Mouse (Mus musculus) heart, embryonic 15.5 days (tissue): ENCODE results near the gene Filip1l. TPM values are rescaled to one million over a fixed set of nuclear protein-coding genes. Genes with fewer than 3 reads are reported as not detected.

Source experiments
- ATAC-seq: fragments of 200-750 bp; cut with Nextera tagmentation; replicated peaks from 2 replicates; pipeline ENCODE4 v1.8.0; 2017; ENCODE audit warnings: low read depth, moderate TSS enrichment; ENCODE audit not compliant: insufficient number of reproducible peaks, insufficient read depth, low FRiP score
- H3K27ac ChIP-seq: fragments of 300-500 bp; sonication (generic); 2 replicates; pipeline ENCODE4 v1.5.1; 2015; ENCODE audit warnings: mild to moderate bottlenecking, inconsistent platforms
- H3K27me3 ChIP-seq: fragments of 300-500 bp; sonication (generic); 2 replicates; pipeline ENCODE4 v1.6.1; 2015; ENCODE audit warnings: inconsistent platforms
- H3K36me3 ChIP-seq: fragments of 300-500 bp; sonication (generic); 2 replicates; pipeline ENCODE4 v1.6.1; 2015; ENCODE audit warnings: mild to moderate bottlenecking, inconsistent platforms
- H3K4me1 ChIP-seq: fragments of 300-500 bp; sonication (generic); replicated peaks from 2 replicates; pipeline ENCODE4 v1.6.1; 2015; ENCODE audit warnings: inconsistent platforms
- H3K4me2 ChIP-seq: fragments of 300-500 bp; sonication (generic); 2 replicates; pipeline ENCODE4 v1.6.1; 2015; ENCODE audit warnings: inconsistent platforms, mild to moderate bottlenecking, moderate library complexity
- H3K4me3 ChIP-seq: fragments of 300-500 bp; sonication (generic); 2 replicates; pipeline ENCODE4 v1.5.1; 2015; ENCODE audit warnings: mild to moderate bottlenecking, inconsistent platforms
- H3K9ac ChIP-seq: fragments of 300-500 bp; sonication (generic); 2 replicates; pipeline ENCODE4 v1.6.1; 2015; ENCODE audit warnings: mild to moderate bottlenecking, inconsistent platforms
- H3K9me3 ChIP-seq: fragments of 300-500 bp; sonication (generic); replicated peaks from 2 replicates; pipeline ENCODE4 v1.6.1; 2016; ENCODE audit warnings: inconsistent platforms
- WGBS: fragments of 180-500 bp; shearing (Covaris S2); methylation state at CpG from one replicate; pipeline ENCODE4 v1.1.7; 2015; ENCODE audit warnings: mixed read lengths; 5-methylcytosine and 5-hydroxymethylcytosine counted together
- polyA plus RNA-seq: library from polyadenylated mRNA; unstranded; fragments of >200 nt; fragmentation: Nextera tagmentation; extraction: Ambion mirVana; gene quantifications from 2 replicates; pipeline ENCODE4 v1.2.1, GENCODE M21; 2015

Filip1l gene
- polyA plus RNA-seq, 1 experiment from 2014 or later, result 25.0 TPM

- 52% methylated on average over 9 of the region's 9 CpGs for WGBS
- Histone ChIP-seq H3K27me3 (no peaks in the 10 kb centered on the region), H3K4me3 (no peak overlapping the region), H3K27ac (no peak overlapping the region), H3K4me1 (peaks cover 18% of the 10 kb centered on the region), H3K36me3 (no peaks in the 10 kb centered on the region), H3K4me2 (no peak overlapping the region), H3K9ac (no peak overlapping the region), H3K9me3 (no peaks in the 10 kb centered on the region)
- peak; percentile 57; the same call in 1 of the 2 replicates for ATAC-seq
Observed at GRCm38 (mm10) chr16:57485265-57485664, 132.4 kb downstream of the Filip1l start.

GRCm38 (mm10) chr16:57486266-57486665 is 133.4 kb downstream of the Filip1l start:
- no peak overlapping the region for H3K9ac ChIP-seq
- no peak overlapping the region for H3K4me3 ChIP-seq
- no peak overlapping the region; the same call in 1 of the 2 replicates for H3K27ac ChIP-seq
- 88% methylated on average over 5 of the region's 5 CpGs for WGBS
- H3K4me1 ChIP-seq, result peaks cover 14% of the 10 kb centered on the region
- no peaks in the 10 kb centered on the region for H3K9me3 ChIP-seq
- H3K36me3 ChIP-seq, result no peaks in the 10 kb centered on the region
- no peak for ATAC-seq
- H3K4me2 ChIP-seq, result no peak overlapping the region
- no peaks in the 10 kb centered on the region for H3K27me3 ChIP-seq

GRCm38 (mm10) chr16:57488661-57489060 is 135.8 kb downstream of the Filip1l start:
- H3K9ac ChIP-seq, result no peak overlapping the region
- H3K9me3 ChIP-seq, result no peaks in the 10 kb centered on the region
- H3K4me1 ChIP-seq, result peaks cover 8% of the 10 kb centered on the region
- no peaks in the 10 kb centered on the region for H3K36me3 ChIP-seq
- no peak for ATAC-seq
- no peak overlapping the region for H3K4me3 ChIP-seq
- no peak overlapping the region for H3K4me2 ChIP-seq
- no peak overlapping the region for H3K27ac ChIP-seq
- no peaks in the 10 kb centered on the region for H3K27me3 ChIP-seq

- H3K4me1 ChIP-seq, result peaks cover under 1% of the 10 kb centered on the region
- H3K36me3 ChIP-seq, result no peaks in the 10 kb centered on the region
- H3K9ac ChIP-seq, result no peak overlapping the region
- H3K9me3 ChIP-seq, result no peaks in the 10 kb centered on the region
- no peak for ATAC-seq
- H3K27ac ChIP-seq, result no peak overlapping the region
- H3K27me3 ChIP-seq, result no peaks in the 10 kb centered on the region
- 92% methylated on average over 8 of the region's 8 CpGs for WGBS
- H3K4me3 ChIP-seq, result no peak overlapping the region
- H3K4me2 ChIP-seq, result no peak overlapping the region
Observed at GRCm38 (mm10) chr16:57490691-57491090, 137.8 kb downstream of the Filip1l start.

GRCm38 (mm10) chr16:57491853-57492252 is 139.0 kb downstream of the Filip1l start:
- 88% methylated on average over 4 of the region's 4 CpGs for WGBS
- Histone ChIP-seq H3K9ac (no peak overlapping the region), H3K27me3 (no peaks in the 10 kb centered on the region), H3K4me1 (peaks cover 12% of the 10 kb centered on the region), H3K9me3 (no peaks in the 10 kb centered on the region), H3K36me3 (no peaks in the 10 kb centered on the region), H3K4me2 (no peak overlapping the region), H3K4me3 (no peak overlapping the region), H3K27ac (no peak overlapping the region)
- ATAC-seq, result no peak

- Histone ChIP-seq H3K9ac (no peak overlapping the region), H3K36me3 (no peaks in the 10 kb centered on the region), H3K4me3 (no peak overlapping the region), H3K27ac (peak overlapping the region; percentile 41), H3K4me2 (no peak overlapping the region), H3K9me3 (no peaks in the 10 kb centered on the region), H3K27me3 (no peaks in the 10 kb centered on the region), H3K4me1 (peaks cover 18% of the 10 kb centered on the region)
- WGBS, result 77% methylated on average over 10 of the region's 10 CpGs
- no peak for ATAC-seq
Observed at GRCm38 (mm10) chr16:57495476-57496203, 142.7 kb downstream of the Filip1l start.

GRCm38 (mm10) chr16:57496437-57497173 is 143.7 kb downstream of the Filip1l start:
- WGBS, result 56% methylated on average over 10 of the region's 10 CpGs
- Histone ChIP-seq H3K4me1 (peaks cover 18% of the 10 kb centered on the region), H3K4me2 (no peak overlapping the region), H3K27ac (peak overlapping the region; percentile 41), H3K9me3 (no peaks in the 10 kb centered on the region), H3K9ac (no peak overlapping the region), H3K27me3 (no peaks in the 10 kb centered on the region), H3K36me3 (no peaks in the 10 kb centered on the region), H3K4me3 (no peak overlapping the region)
- 0 out of 2 replicates have a peak, but pooled peaks have one; percentile 62 for ATAC-seq

- Histone ChIP-seq H3K27me3 (no peaks in the 10 kb centered on the region), H3K27ac (no peak overlapping the region), H3K36me3 (no peaks in the 10 kb centered on the region), H3K4me2 (no peak overlapping the region), H3K4me1 (peaks cover 18% of the 10 kb centered on the region), H3K4me3 (no peak overlapping the region), H3K9me3 (no peaks in the 10 kb centered on the region), H3K9ac (no peak overlapping the region)
- ATAC-seq, result no peak
- WGBS, result 70% methylated on average over 3 of the region's 3 CpGs
Observed at GRCm38 (mm10) chr16:57500851-57501250, 148.0 kb downstream of the Filip1l start.

GRCm38 (mm10) chr16:57502230-57502629 is 149.3 kb downstream of the Filip1l start:
- ATAC-seq, result no peak
- no peaks in the 10 kb centered on the region for H3K9me3 ChIP-seq
- no peak overlapping the region for H3K4me3 ChIP-seq
- 72% methylated on average over 2 of the region's 2 CpGs for WGBS
- no peaks in the 10 kb centered on the region for H3K27me3 ChIP-seq
- no peak overlapping the region for H3K27ac ChIP-seq
- no peaks in the 10 kb centered on the region for H3K36me3 ChIP-seq
- no peak overlapping the region for H3K4me2 ChIP-seq
- peaks cover 7% of the 10 kb centered on the region; the same call in 1 of the 2 replicates for H3K4me1 ChIP-seq
- H3K9ac ChIP-seq, result no peak overlapping the region

- H3K36me3 ChIP-seq, result no peaks in the 10 kb centered on the region
- WGBS, result 61% methylated on average over 5 of the region's 5 CpGs
- ATAC-seq, result no peak
- H3K4me2 ChIP-seq, result no peak overlapping the region
- H3K4me3 ChIP-seq, result no peak overlapping the region
- no peak overlapping the region for H3K9ac ChIP-seq
- no peak overlapping the region for H3K27ac ChIP-seq
- H3K9me3 ChIP-seq, result no peaks in the 10 kb centered on the region
- no peaks in the 10 kb centered on the region for H3K27me3 ChIP-seq
- H3K4me1 ChIP-seq, result peaks cover 7% of the 10 kb centered on the region; the same call in 1 of the 2 replicates
Observed at GRCm38 (mm10) chr16:57502761-57503160, 149.9 kb downstream of the Filip1l start.

GRCm38 (mm10) chr16:57504728-57505127 is 151.8 kb downstream of the Filip1l start:
- H3K4me2 ChIP-seq, result no peak overlapping the region
- peaks cover 4% of the 10 kb centered on the region; the same call in 1 of the 2 replicates for H3K4me1 ChIP-seq
- H3K27me3 ChIP-seq, result no peaks in the 10 kb centered on the region
- ATAC-seq, result no peak
- no peak overlapping the region for H3K9ac ChIP-seq
- no peak overlapping the region for H3K4me3 ChIP-seq
- no peak overlapping the region for H3K27ac ChIP-seq
- H3K36me3 ChIP-seq, result no peaks in the 10 kb centered on the region
- 68% methylated on average over 4 of the region's 4 CpGs for WGBS
- no peaks in the 10 kb centered on the region for H3K9me3 ChIP-seq
